ENCODE assay signal across 8 mouse cellular contexts in the genomic region with DNA sequence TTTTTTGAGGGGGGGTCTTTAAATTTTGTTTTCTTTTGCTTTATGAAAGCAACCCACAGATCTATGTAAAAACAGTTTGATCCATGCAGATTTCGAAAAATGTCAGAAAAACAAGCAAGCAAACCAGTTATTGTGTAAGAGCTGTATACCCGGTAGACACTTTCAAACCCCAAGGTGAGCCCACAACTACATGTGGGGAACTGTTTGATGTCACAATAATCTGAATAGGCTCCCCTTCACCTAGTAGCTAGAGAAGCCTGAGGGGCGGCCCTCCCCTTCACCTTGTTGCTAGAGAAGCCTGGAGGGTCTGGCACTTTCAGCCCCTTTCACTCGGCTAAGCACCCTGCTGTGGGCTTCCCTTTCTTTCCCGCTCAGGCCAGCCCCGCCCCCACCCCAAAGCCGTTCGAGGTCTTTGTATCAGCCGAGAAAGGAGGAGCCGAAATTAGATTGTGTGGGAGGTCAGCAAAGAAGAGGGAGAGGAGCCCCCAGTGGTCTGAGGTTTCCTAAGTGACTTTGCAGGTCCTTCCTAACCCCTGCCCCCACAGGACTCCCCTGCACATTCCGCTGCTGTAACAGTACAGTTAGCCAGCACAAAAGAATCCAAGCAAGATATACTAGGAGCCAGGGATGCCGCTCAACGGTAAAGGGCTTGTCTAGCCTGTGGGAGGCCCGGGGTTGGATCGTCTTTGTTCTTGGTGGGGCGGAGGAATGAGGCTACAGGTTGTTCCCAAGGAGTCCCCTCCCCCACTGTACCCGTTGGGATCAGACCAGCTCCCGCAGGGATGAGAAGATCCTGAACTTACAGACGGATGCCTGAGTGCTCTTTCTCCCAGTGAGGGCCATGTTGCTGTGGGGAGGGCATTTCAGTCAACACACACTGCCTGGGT.
A peak's percentile ranks its signal among the peaks of the same experiment; 100 is the strongest.
DNase-seq lines count a peak whose midpoint lies in the region; ATAC-seq and TF ChIP-seq lines count a peak whose summit lies in the region.

No protein-coding gene starts in this region.

- peak overlapping the region; percentile 31 for H3K4me3 ChIP-seq in lung, embryonic 14.5 days (ENCODE audit: low read depth, low read length)
- H3K4me3 ChIP-seq in lung, adult 2 months (replicated peaks; ENCODE audit: extremely low read depth, low read depth, low read length): no peak overlapping the region
- H3K4me3 ChIP-seq in bone marrow, adult 2 months (replicated peaks; ENCODE audit: control insufficient read depth, low read depth, low read length): peak overlapping the region; percentile 35
- H3K4me3 ChIP-seq in forebrain, postnatal 0 days (ENCODE audit: low read depth, low read length): peak overlapping the region; percentile 27
- peak overlapping the region; percentile 36 for H3K4me3 ChIP-seq in limb, embryonic 12.5 days (replicated peaks)
- peak overlapping the region; percentile 31 for H3K4me3 ChIP-seq in neural tube, embryonic 13.5 days

- no peak for TF ChIP-seq CTCF in lung, embryonic 14.5 days (IDR thresholded peaks at IDR 0.05; ENCODE audit: low read depth)
- TF ChIP-seq CTCF in lung, adult 2 months (IDR thresholded peaks at IDR 0.05; ENCODE audit: insufficient read depth, low read length): no peak
- TF ChIP-seq CTCF in bone marrow, adult 2 months (IDR thresholded peaks at IDR 0.05; ENCODE audit: control insufficient read depth, insufficient read depth, low read length): no peak
- no peak for TF ChIP-seq CTCF in forebrain, postnatal 0 days (IDR thresholded peaks at IDR 0.05; ENCODE audit: low read depth)

- TF ChIP-seq POLR2A in lung, adult 2 months (IDR thresholded peaks at IDR 0.05; ENCODE audit: borderline replicate concordance, extremely low read depth, low read depth, low read length): no peak
- no peak for TF ChIP-seq POLR2A in bone marrow, adult 2 months (IDR thresholded peaks at IDR 0.05; ENCODE audit: borderline replicate concordance, control insufficient read depth, low read depth, low read length)

- intact Hi-C loops in gastrocnemius, postnatal 36 days (cut with DNase I): no loop called here

- peak; percentile 75 for ATAC-seq in lung, embryonic 14.5 days (ENCODE audit: insufficient read depth)
- peak; percentile 72 for ATAC-seq in forebrain, postnatal 0 days
- peak; percentile 72 for ATAC-seq in limb, embryonic 12.5 days (ENCODE audit: insufficient number of reproducible peaks, insufficient read depth, low FRiP score, low TSS enrichment, low read depth)
- peak; percentile 52 for ATAC-seq in neural tube, embryonic 13.5 days (ENCODE audit: low read depth)

- H3K4me1 ChIP-seq in lung, embryonic 14.5 days (ENCODE audit: insufficient read depth): peaks cover 9% of the 10 kb centered on the region; the same call in 1 of the 2 replicates
- H3K4me1 ChIP-seq in lung, adult 2 months (ENCODE audit: control insufficient read depth, insufficient read depth, low read length): peaks cover 2% of the 10 kb centered on the region
- H3K4me1 ChIP-seq in bone marrow, adult 2 months (ENCODE audit: control insufficient read depth, insufficient read depth, low read length): peaks cover 2% of the 10 kb centered on the region; the same call in 1 of the 2 replicates
- peaks cover 15% of the 10 kb centered on the region for H3K4me1 ChIP-seq in forebrain, postnatal 0 days (ENCODE audit: insufficient read depth)
- H3K4me1 ChIP-seq in limb, embryonic 12.5 days (replicated peaks): peaks cover 32% of the 10 kb centered on the region
- peaks cover 28% of the 10 kb centered on the region for H3K4me1 ChIP-seq in neural tube, embryonic 13.5 days (replicated peaks)

- H3K4me2 ChIP-seq in lung, embryonic 14.5 days: peak overlapping the region; percentile 73
- H3K4me2 ChIP-seq in forebrain, postnatal 0 days (ENCODE audit: low read depth): peak overlapping the region; percentile 55
- H3K4me2 ChIP-seq in limb, embryonic 12.5 days: peak overlapping the region; percentile 60
- H3K4me2 ChIP-seq in neural tube, embryonic 13.5 days: peak overlapping the region; percentile 63

- peak; percentile 58 for DNase-seq in lung, embryonic 14.5 days
- no peak for DNase-seq in lung, adult 2 months
- peak; percentile 57 for DNase-seq in forebrain, postnatal 0 days
- no peak for DNase-seq in layer of hippocampus, adult 9-11 months
- no peak for DNase-seq in gastrocnemius, postnatal 36 days

- H3K27me3 ChIP-seq in lung, embryonic 14.5 days (ENCODE audit: insufficient read depth, low read length): no peaks in the 10 kb centered on the region
- H3K27me3 ChIP-seq in forebrain, postnatal 0 days (ENCODE audit: insufficient read depth, low read length): no peaks in the 10 kb centered on the region
- H3K27me3 ChIP-seq in limb, embryonic 12.5 days: no peaks in the 10 kb centered on the region
- no peaks in the 10 kb centered on the region for H3K27me3 ChIP-seq in neural tube, embryonic 13.5 days

- 4% methylated on average over 19 of the region's 19 CpGs for WGBS in lung, embryonic 14.5 days
- 15% methylated on average over 19 of the region's 19 CpGs for WGBS in lung, adult 2 months
- WGBS in bone marrow, adult 2 months: 3% methylated on average over 19 of the region's 19 CpGs
- WGBS in forebrain, postnatal 0 days: 2% methylated on average over 19 of the region's 19 CpGs
- WGBS in limb, embryonic 12.5 days: 2% methylated on average over 19 of the region's 19 CpGs
- WGBS in neural tube, embryonic 13.5 days: 2% methylated on average over 19 of the region's 19 CpGs

- H3K9ac ChIP-seq in lung, embryonic 14.5 days: peak overlapping the region; percentile 54
- H3K9ac ChIP-seq in forebrain, postnatal 0 days: peak overlapping the region; percentile 45
- peak overlapping the region; percentile 58 for H3K9ac ChIP-seq in limb, embryonic 12.5 days (replicated peaks)
- H3K9ac ChIP-seq in neural tube, embryonic 13.5 days: peak overlapping the region; percentile 65

- H3K36me3 ChIP-seq in lung, embryonic 14.5 days (ENCODE audit: insufficient read depth): no peaks in the 10 kb centered on the region
- H3K36me3 ChIP-seq in forebrain, postnatal 0 days (ENCODE audit: insufficient read depth): no peaks in the 10 kb centered on the region
- no peaks in the 10 kb centered on the region for H3K36me3 ChIP-seq in limb, embryonic 12.5 days
- H3K36me3 ChIP-seq in neural tube, embryonic 13.5 days: no peaks in the 10 kb centered on the region

- peak overlapping the region; percentile 46; the same call in 1 of the 2 replicates for H3K27ac ChIP-seq in lung, embryonic 14.5 days (ENCODE audit: low read depth)
- peak overlapping the region; percentile 52 for H3K27ac ChIP-seq in bone marrow, adult 2 months (ENCODE audit: control insufficient read depth, insufficient read depth, low read depth, low read length, poor library complexity)
- 0 out of 2 replicates have a peak overlapping the region, but pooled peaks have one; percentile 4 for H3K27ac ChIP-seq in forebrain, postnatal 0 days (ENCODE audit: low read depth, low read length)
- peak overlapping the region; percentile 69 for H3K27ac ChIP-seq in limb, embryonic 12.5 days
- no peak overlapping the region; the same call in 1 of the 2 replicates for H3K27ac ChIP-seq in neural tube, embryonic 13.5 days (replicated peaks)

- H3K9me3 ChIP-seq in lung, embryonic 14.5 days (ENCODE audit: low read depth, low read length): no peaks in the 10 kb centered on the region
- H3K9me3 ChIP-seq in forebrain, postnatal 0 days (ENCODE audit: low read length): no peaks in the 10 kb centered on the region
- no peaks in the 10 kb centered on the region for H3K9me3 ChIP-seq in limb, embryonic 12.5 days
- H3K9me3 ChIP-seq in neural tube, embryonic 13.5 days: no peaks in the 10 kb centered on the region

Comparison
In these comparisons a context has a peak if more than half of its experiments do, and no peak if none do; other contexts are left out.
1. DNase-seq: peak in lung, embryonic 14.5 days (single experiment) and forebrain, postnatal 0 days (single experiment); none in lung, adult 2 months (single experiment), layer of hippocampus, adult 9-11 months (single experiment) and gastrocnemius, postnatal 36 days (0 of 2).
2. Peak in every context shown above with its lines, with median percentiles within 50 percentile points of each other: ATAC-seq, H3K4me2 ChIP-seq and H3K9ac ChIP-seq.